Mouse (Mus musculus) megakaryocyte, embryonic 14.5 days (primary cell): ENCODE results near the gene Galm.

Experiments used
- FLI1 ChIP-seq: IDR thresholded peaks from 2 replicates; pipeline ENCODE4 v1.6.1; 2012; ENCODE audit warnings: low read length, inconsistent platforms, mixed read lengths
- GATA1 ChIP-seq: IDR thresholded peaks from 3 replicates; pipeline ENCODE4 v1.6.1; 2012; ENCODE audit warnings: mixed read lengths, low read length, inconsistent platforms, borderline replicate concordance

DNA sequence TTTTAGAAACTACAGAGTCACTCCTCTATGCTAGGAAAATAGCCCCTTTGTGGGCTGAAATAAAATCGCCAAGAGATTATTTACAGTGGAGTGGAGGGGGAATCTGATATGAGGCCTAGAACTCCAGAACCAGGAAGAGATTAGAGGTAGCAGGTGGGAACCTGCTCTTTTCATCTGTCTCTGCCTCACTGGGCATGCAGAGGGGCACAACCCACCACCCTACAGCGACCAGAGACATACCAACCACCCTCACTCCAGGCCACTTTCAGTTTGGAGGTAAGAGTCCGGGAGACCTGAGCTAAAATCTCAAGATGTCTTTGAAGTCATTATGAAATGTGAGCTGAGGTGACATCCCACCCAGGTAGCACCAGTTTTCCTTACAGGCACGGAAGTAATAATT lies 2.1 kb downstream of the Galm start:
- TF ChIP-seq GATA1 (no peak), FLI1 (no peak)
